Mouse (Mus musculus): Measurements from ENCODE around the gene Gm28230. TPM values are rescaled to one million over a fixed set of nuclear protein-coding genes. Genes with fewer than 3 reads are reported as not detected.

Gene Gm28230
- total and polyA plus RNA-seq, 2 experiments from 2014 or later, result 1.6 TPM; not detected in 1

- WGBS, result 12% methylated on average over 9 of the region's 9 CpGs
Observed at GRCm38 (mm10) chr2:74748436-74748995, 22.0 kb downstream of the Gm28230 start.

GRCm38 (mm10) chr2:74749337-74750121, 23.0 kb downstream of the Gm28230 start:
- ATAC-seq (ENCODE audit: insufficient read depth, low read depth), result no peak
- H3K4me2 ChIP-seq (ENCODE audit: low read depth, low read length), result peak overlapping the region; percentile 42
- peaks cover 100% of the 10 kb centered on the region for H3K27me3 ChIP-seq (ENCODE audit: control insufficient read depth, insufficient read depth, low read length)
- H3K4me1 ChIP-seq (ENCODE audit: control insufficient read depth, insufficient read depth), result peaks cover 4% of the 10 kb centered on the region; the same call in 1 of the 2 replicates
- H3K36me3 ChIP-seq (replicated peaks; ENCODE audit: control insufficient read depth, insufficient read depth, low read length), result no peaks in the 10 kb centered on the region
- no peak overlapping the region for H3K27ac ChIP-seq (ENCODE audit: low read depth)
- WGBS, result 2% methylated on average over 47 of the region's 47 CpGs
- H3K9ac ChIP-seq (replicated peaks; ENCODE audit: low read depth, low read length), result no peak overlapping the region
- no peak for TF ChIP-seq CTCF (IDR thresholded peaks at IDR 0.05; ENCODE audit: low read depth)
- TF ChIP-seq EP300 (IDR thresholded peaks at IDR 0.05; ENCODE audit: low read depth), result no peak
- H3K4me3 ChIP-seq (ENCODE audit: low read depth, low read length), result peak overlapping the region; percentile 24
- no peaks in the 10 kb centered on the region for H3K9me3 ChIP-seq (replicated peaks; ENCODE audit: control insufficient read depth, low read length)
- no peak for DNase-seq (ENCODE audit: low spot score)

More at GRCm38 (mm10) chr2:74748436-74748995, 22.0 kb downstream of the Gm28230 start:
- Histone ChIP-seq H3K36me3 (replicated peaks; ENCODE audit: control insufficient read depth, insufficient read depth, low read length) (no peaks in the 10 kb centered on the region), H3K4me2 (ENCODE audit: low read depth, low read length) (no peak overlapping the region), H3K4me1 (ENCODE audit: control insufficient read depth, insufficient read depth) (peaks cover 4% of the 10 kb centered on the region; the same call in 1 of the 2 replicates), H3K4me3 (ENCODE audit: low read depth, low read length) (no peak overlapping the region), H3K9me3 (replicated peaks; ENCODE audit: control insufficient read depth, low read length) (no peaks in the 10 kb centered on the region), H3K27me3 (ENCODE audit: control insufficient read depth, insufficient read depth, low read length) (peaks cover 100% of the 10 kb centered on the region), H3K27ac (ENCODE audit: low read depth) (no peak overlapping the region), H3K9ac (replicated peaks; ENCODE audit: low read depth, low read length) (no peak overlapping the region)
- no peak for DNase-seq (ENCODE audit: low spot score)
- TF ChIP-seq CTCF (IDR thresholded peaks at IDR 0.05; ENCODE audit: low read depth) (no peak), EP300 (IDR thresholded peaks at IDR 0.05; ENCODE audit: low read depth) (no peak)
- ATAC-seq (ENCODE audit: insufficient read depth, low read depth), result no peak

- ATAC-seq (ENCODE audit: insufficient read depth, low read depth), result no peak
- 34% methylated on average over 5 of the region's 5 CpGs for WGBS
- no peaks in the 10 kb centered on the region for H3K36me3 ChIP-seq (replicated peaks; ENCODE audit: control insufficient read depth, insufficient read depth, low read length)
- no peak for DNase-seq (ENCODE audit: low spot score)
- no peaks in the 10 kb centered on the region for H3K9me3 ChIP-seq (replicated peaks; ENCODE audit: control insufficient read depth, low read length)
- no peak overlapping the region for H3K4me2 ChIP-seq (ENCODE audit: low read depth, low read length)
- TF ChIP-seq EP300 (IDR thresholded peaks at IDR 0.05; ENCODE audit: low read depth), result no peak
- TF ChIP-seq CTCF (IDR thresholded peaks at IDR 0.05; ENCODE audit: low read depth), result no peak
- H3K4me1 ChIP-seq (ENCODE audit: control insufficient read depth, insufficient read depth), result peaks cover 4% of the 10 kb centered on the region; the same call in 1 of the 2 replicates
- H3K27ac ChIP-seq (ENCODE audit: low read depth), result no peak overlapping the region
- no peak overlapping the region for H3K4me3 ChIP-seq (ENCODE audit: low read depth, low read length)
- no peak overlapping the region for H3K9ac ChIP-seq (replicated peaks; ENCODE audit: low read depth, low read length)
- peaks cover 100% of the 10 kb centered on the region for H3K27me3 ChIP-seq (ENCODE audit: control insufficient read depth, insufficient read depth, low read length)
Observed at GRCm38 (mm10) chr2:74750731-74751250, 24.3 kb downstream of the Gm28230 start.

GRCm38 (mm10) chr2:74751861-74752260, 25.3 kb downstream of the Gm28230 start:
- ATAC-seq (ENCODE audit: insufficient read depth, low read depth) (no peak), DNase-seq (ENCODE audit: low spot score) (no peak)
- Histone ChIP-seq H3K9me3 (replicated peaks; ENCODE audit: control insufficient read depth, low read length) (no peaks in the 10 kb centered on the region), H3K9ac (replicated peaks; ENCODE audit: low read depth, low read length) (no peak overlapping the region), H3K4me3 (ENCODE audit: low read depth, low read length) (no peak overlapping the region), H3K4me2 (ENCODE audit: low read depth, low read length) (no peak overlapping the region), H3K36me3 (replicated peaks; ENCODE audit: control insufficient read depth, insufficient read depth, low read length) (no peaks in the 10 kb centered on the region), H3K4me1 (ENCODE audit: control insufficient read depth, insufficient read depth) (peaks cover 4% of the 10 kb centered on the region; the same call in 1 of the 2 replicates), H3K27me3 (ENCODE audit: control insufficient read depth, insufficient read depth, low read length) (peaks cover 99% of the 10 kb centered on the region), H3K27ac (ENCODE audit: low read depth) (no peak overlapping the region)
- 75% methylated on average over 1 of the region's 1 CpGs for WGBS
- TF ChIP-seq CTCF (IDR thresholded peaks at IDR 0.05; ENCODE audit: low read depth) (no peak), EP300 (IDR thresholded peaks at IDR 0.05; ENCODE audit: low read depth) (no peak)

- DNase-seq (ENCODE audit: low spot score), result no peak
- WGBS, result 4% methylated on average over 45 of the region's 45 CpGs
- Histone ChIP-seq H3K9me3 (replicated peaks; ENCODE audit: control insufficient read depth, low read length) (no peaks in the 10 kb centered on the region), H3K9ac (replicated peaks; ENCODE audit: low read depth, low read length) (no peak overlapping the region), H3K4me2 (ENCODE audit: low read depth, low read length) (peak overlapping the region; percentile 45), H3K4me1 (ENCODE audit: control insufficient read depth, insufficient read depth) (peaks cover 4% of the 10 kb centered on the region; the same call in 1 of the 2 replicates), H3K36me3 (replicated peaks; ENCODE audit: control insufficient read depth, insufficient read depth, low read length) (no peaks in the 10 kb centered on the region), H3K27ac (ENCODE audit: low read depth) (no peak overlapping the region), H3K4me3 (ENCODE audit: low read depth, low read length) (peak overlapping the region; percentile 25), H3K27me3 (ENCODE audit: control insufficient read depth, insufficient read depth, low read length) (peaks cover 99% of the 10 kb centered on the region)
- no peak for ATAC-seq (ENCODE audit: insufficient read depth, low read depth)
- TF ChIP-seq EP300 (IDR thresholded peaks at IDR 0.05; ENCODE audit: low read depth) (no peak), CTCF (IDR thresholded peaks at IDR 0.05; ENCODE audit: low read depth) (no peak)
Observed at GRCm38 (mm10) chr2:74752431-74753174, 26.1 kb downstream of the Gm28230 start.
